Mouse (Mus musculus): ENCODE data around the gene Olfr874. TPM values are rescaled to one million over a fixed set of nuclear protein-coding genes. Genes with fewer than 3 reads are reported as not detected.

Gene Olfr874
- polyA plus RNA-seq, 1 experiment from 2014 or later, result not detected

DNA sequence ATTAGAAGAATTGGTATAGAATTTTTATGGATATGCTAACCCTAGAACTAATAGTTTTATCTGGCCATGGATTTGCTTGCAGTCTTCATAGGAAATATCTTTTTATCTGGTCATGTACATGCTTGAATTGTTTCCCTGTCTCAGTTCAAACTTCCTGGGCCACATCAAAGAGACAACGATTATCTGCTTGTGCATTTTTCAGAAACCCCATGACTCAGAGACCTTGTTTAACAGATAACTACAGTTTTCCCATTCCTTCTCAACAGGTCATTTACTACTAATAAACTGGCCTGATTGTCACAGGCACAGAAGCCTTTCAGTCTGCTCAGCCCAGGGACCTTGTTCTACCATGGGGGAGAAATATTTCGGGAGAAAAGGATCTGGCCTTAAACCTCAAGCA, 41.5 kb downstream of the Olfr874 start:
- Histone ChIP-seq H3K27ac (replicated peaks) (no peak overlapping the region), H3K4me2 (no peak overlapping the region), H3K9me3 (no peaks in the 10 kb centered on the region), H3K4me1 (replicated peaks) (peaks cover 7% of the 10 kb centered on the region), H3K4me3 (no peak overlapping the region), H3K9ac (no peak overlapping the region), H3K36me3 (no peaks in the 10 kb centered on the region), H3K27me3 (no peaks in the 10 kb centered on the region)
- WGBS, result 82% methylated on average over 2 of the region's 2 CpGs
- no peak for ATAC-seq (ENCODE audit: low read depth)

Other genes starting within 250 kb of the Olfr874 start
- 41.5 and 42.5 TPM in 2 replicates for gene Esam, start 217.0 kb upstream of the Olfr874 start, polyA plus RNA-seq (2015; fragmentation: Nextera tagmentation; extraction: Ambion mirVana)
- 1.1 and 2.1 TPM in 2 replicates for gene Vsig2, start 205.9 kb upstream of the Olfr874 start, polyA plus RNA-seq (2015; fragmentation: Nextera tagmentation; extraction: Ambion mirVana)
- 10.0 and 11.3 TPM in 2 replicates for gene Nrgn, start 192.2 kb upstream of the Olfr874 start, polyA plus RNA-seq (2015; fragmentation: Nextera tagmentation; extraction: Ambion mirVana)
- gene Siae, start 189.4 kb upstream of the Olfr874 start, polyA plus RNA-seq (2015; fragmentation: Nextera tagmentation; extraction: Ambion mirVana), result 8.9 and 13.7 TPM in 2 replicates
- 10.9 and 12.1 TPM in 2 replicates for gene Spa17, start 131.4 kb upstream of the Olfr874 start, polyA plus RNA-seq (2015; fragmentation: Nextera tagmentation; extraction: Ambion mirVana)
- gene Tbrg1, start 87.8 kb upstream of the Olfr874 start, polyA plus RNA-seq (2015; fragmentation: Nextera tagmentation; extraction: Ambion mirVana), result 99.3 and 100 TPM in 2 replicates
- 0.22 TPM in 1 of 2 replicates, not detected in the other for gene Panx3, start 75.9 kb upstream of the Olfr874 start, polyA plus RNA-seq (2015; fragmentation: Nextera tagmentation; extraction: Ambion mirVana)
- not detected in 2 replicates for gene Olfr160, start 28.9 kb upstream of the Olfr874 start, polyA plus RNA-seq (2015; fragmentation: Nextera tagmentation; extraction: Ambion mirVana)
- gene Olfr875, start 26.8 kb downstream of the Olfr874 start, polyA plus RNA-seq (2015; fragmentation: Nextera tagmentation; extraction: Ambion mirVana), result not detected in 2 replicates
- gene Olfr876, start 57.9 kb downstream of the Olfr874 start, polyA plus RNA-seq (2015; fragmentation: Nextera tagmentation; extraction: Ambion mirVana), result not detected in 2 replicates
- gene Olfr877, start 109.2 kb downstream of the Olfr874 start, polyA plus RNA-seq (2015; fragmentation: Nextera tagmentation; extraction: Ambion mirVana), result not detected in 2 replicates
- gene Olfr145, start 151.6 kb downstream of the Olfr874 start, polyA plus RNA-seq (2015; fragmentation: Nextera tagmentation; extraction: Ambion mirVana), result not detected in 2 replicates
- not detected in 2 replicates for gene Olfr878, start 172.7 kb downstream of the Olfr874 start, polyA plus RNA-seq (2015; fragmentation: Nextera tagmentation; extraction: Ambion mirVana)
- gene Olfr881, start 246.7 kb downstream of the Olfr874 start, polyA plus RNA-seq (2015; fragmentation: Nextera tagmentation; extraction: Ambion mirVana), result not detected in 2 replicates

Measured in neural tube, embryonic 13.5 days (tissue).